Mouse (Mus musculus): ENCODE measurements at regions not wholly inside any gene's neighbourhood (a gene's known extent, or its start where the extent isn't known, plus 50 kb on each side); places are given as distances from the start of the nearest gene placed in this dataset.

GRCm38 (mm10) chr2:147816951-147817350 is 229.8 kb downstream of the Foxa2 start:
- no peak for DNase-seq
- intact Hi-C loops (cut with DNase I): no loop called here

GRCm38 (mm10) chr2:147814231-147814630 is 232.5 kb downstream of the Foxa2 start:
- intact Hi-C loops (cut with DNase I): no loop called here
- no peak for DNase-seq

GRCm38 (mm10) chr2:147813516-147813915 is 233.3 kb downstream of the Foxa2 start:
- intact Hi-C loops (cut with DNase I): no loop called here

GRCm38 (mm10) chr2:147808036-147808675 is 238.6 kb downstream of the Foxa2 start:
- intact Hi-C loops (cut with DNase I): loop anchor here (2.0 to 10.0 kb wide), 3 partner anchors 243 to 767 kb away; no protein-coding TSS in a partner anchor
- peak; percentile 30 to 62 for DNase-seq

More at GRCm38 (mm10) chr2:147813516-147813915, 233.3 kb downstream of the Foxa2 start:
- DNase-seq: no peak

- peak; percentile 9 to 42 for DNase-seq
- intact Hi-C loops (cut with DNase I): loop anchor here (10.0 kb wide), 1 partner anchor 772 kb away; no protein-coding TSS in a partner anchor
Measured at GRCm38 (mm10) chr2:147803102-147803501, 243.7 kb downstream of the Foxa2 start.

- DNase-seq: no peak
- intact Hi-C loops (cut with DNase I): loop anchor here (5.0 kb wide), 1 partner anchor 469 kb away; no protein-coding TSS in a partner anchor
Measured at GRCm38 (mm10) chr2:147791434-147791833, 255.3 kb downstream of the Foxa2 start.

GRCm38 (mm10) chr2:147789877-147790276 is 256.9 kb downstream of the Foxa2 start:
- DNase-seq: no peak
- intact Hi-C loops (cut with DNase I): loop anchor here (5.0 kb wide), 1 partner anchor 468 kb away; no protein-coding TSS in a partner anchor

- DNase-seq: peak; percentile 39 to 70
- intact Hi-C loops (cut with DNase I): no loop called here
Measured at GRCm38 (mm10) chr2:147789268-147789667, 257.5 kb downstream of the Foxa2 start.

GRCm38 (mm10) chr2:147788001-147788400 is 258.8 kb downstream of the Foxa2 start:
- DNase-seq: no peak
- intact Hi-C loops (cut with DNase I): no loop called here

GRCm38 (mm10) chr2:147782496-147782895 is 264.3 kb downstream of the Foxa2 start:
- DNase-seq: no peak
- intact Hi-C loops (cut with DNase I): no loop called here

GRCm38 (mm10) chr2:147776316-147776715 is 270.5 kb downstream of the Foxa2 start:
- DNase-seq: no peak
- intact Hi-C loops (cut with DNase I): no loop called here

GRCm38 (mm10) chr2:147772579-147772978 is 274.2 kb downstream of the Foxa2 start:
- intact Hi-C loops (cut with DNase I): no loop called here
- no peak for DNase-seq

- intact Hi-C loops (cut with DNase I): no loop called here
- no peak for DNase-seq
Measured at GRCm38 (mm10) chr2:147753089-147753488, 293.7 kb downstream of the Foxa2 start.

GRCm38 (mm10) chr2:147751831-147752230 is 294.9 kb downstream of the Foxa2 start:
- intact Hi-C loops (cut with DNase I): no loop called here
- no peak for DNase-seq

GRCm38 (mm10) chr2:147748006-147748405 is 298.8 kb downstream of the Foxa2 start:
- intact Hi-C loops (cut with DNase I): no loop called here
- DNase-seq: no peak

GRCm38 (mm10) chr2:147743908-147744307 is 302.9 kb downstream of the Foxa2 start:
- intact Hi-C loops (cut with DNase I): no loop called here

GRCm38 (mm10) chr2:147738307-147738872 is 308.4 kb downstream of the Foxa2 start:
- intact Hi-C loops (cut with DNase I): loop anchor here (1.0 to 10.0 kb wide), 3 partner anchors 305 to 414 kb away; no protein-coding TSS in a partner anchor
- DNase-seq: peak; percentile 2 to 66

More at GRCm38 (mm10) chr2:147743908-147744307, 302.9 kb downstream of the Foxa2 start:
- no peak for DNase-seq

- intact Hi-C loops (cut with DNase I): no loop called here
- no peak for DNase-seq
Measured at GRCm38 (mm10) chr2:147727396-147727795, 319.4 kb downstream of the Foxa2 start.

GRCm38 (mm10) chr2:147718936-147719335 is 327.8 kb downstream of the Foxa2 start:
- DNase-seq: no peak
- intact Hi-C loops (cut with DNase I): no loop called here

- intact Hi-C loops (cut with DNase I): no loop called here
- no peak for DNase-seq
Measured at GRCm38 (mm10) chr2:147717484-147717947, 329.3 kb downstream of the Foxa2 start.

GRCm38 (mm10) chr2:147715791-147716190 is 331.0 kb downstream of the Foxa2 start:
- no peak for DNase-seq
- intact Hi-C loops (cut with DNase I): no loop called here
